In genomic region chr3:65454301-65454700, GRCm38 (mm10) we compare ENCODE assay signal across 25 mouse cellular contexts.
"Had no signal": no experiment of that assay in that cellular context is flagged by ENCODE, and none has a peak within 500 bp of the region (broad histone marks: within the 10 kb centered on the region; RNA-seq: fewer than 3 reads in every experiment).

No protein-coding gene starts in this region.

- H3K36me3 ChIP-seq: heart, embryonic 10.5 days; heart, embryonic 12.5 days; hindbrain, embryonic 10.5 days; hindbrain, embryonic 12.5 days; intestine, embryonic 15.5 days; limb, embryonic 10.5 days; limb, embryonic 12.5 days had no signal

- H3K27me3 ChIP-seq: heart, embryonic 12.5 days; hindbrain, embryonic 12.5 days; intestine, embryonic 15.5 days; limb, embryonic 12.5 days had no signal

- H3K9ac ChIP-seq: heart, embryonic 12.5 days; hindbrain, embryonic 12.5 days; hindbrain, embryonic 14.5 days; intestine, embryonic 15.5 days; limb, embryonic 12.5 days had no signal

- H3K4me3 ChIP-seq: heart, embryonic 10.5 days; heart, embryonic 12.5 days; hindbrain, embryonic 10.5 days; hindbrain, embryonic 12.5 days; intestine, embryonic 15.5 days; layer of hippocampus, adult 2 months; left cerebral cortex, adult 2 months; limb, embryonic 10.5 days; limb, embryonic 12.5 days had no signal

- ATAC-seq: hindbrain, embryonic 16.5 days; inflammation-experienced regulatory T-cells, adult 6 months; intestine, embryonic 15.5 days; intestine, postnatal 0 days had no signal

- DNase-seq: gastrocnemius, postnatal 14 days; gastrocnemius, postnatal 36 days; heart, adult 18-20 months; heart, postnatal 10 days; heart, postnatal 4 days; kidney, adult 18-20 months; kidney, adult 8-10 months; kidney, postnatal 10 days; kidney, postnatal 25 days; kidney, postnatal 4 days; liver had no signal

- H3K9me3 ChIP-seq: heart, embryonic 10.5 days; hindbrain, embryonic 12.5 days; limb, embryonic 10.5 days had no signal

- H3K4me2 ChIP-seq: heart, embryonic 12.5 days; hindbrain, embryonic 12.5 days; hindbrain, embryonic 14.5 days; intestine, embryonic 15.5 days; limb, embryonic 12.5 days; liver, embryonic 11.5 days had no signal

- H3K27ac ChIP-seq: hindbrain, embryonic 14.5 days; left cerebral cortex, adult 2 months; limb, embryonic 12.5 days had no signal
